Mouse (Mus musculus): ENCODE measurements around the gene Rnase13. TPM values are rescaled to one million over a fixed set of nuclear protein-coding genes. Genes with fewer than 3 reads are reported as not detected.
"Not testable (repeated sequence)": the region's sequence is repeated elsewhere in the genome, so short reads cannot be mapped to it uniquely, and the experiment has no call there.

Rnase13 gene
- total RNA-seq (2015) (not detected in 2 replicates), total RNA-seq (2017) (not detected in 2 replicates)

DNA sequence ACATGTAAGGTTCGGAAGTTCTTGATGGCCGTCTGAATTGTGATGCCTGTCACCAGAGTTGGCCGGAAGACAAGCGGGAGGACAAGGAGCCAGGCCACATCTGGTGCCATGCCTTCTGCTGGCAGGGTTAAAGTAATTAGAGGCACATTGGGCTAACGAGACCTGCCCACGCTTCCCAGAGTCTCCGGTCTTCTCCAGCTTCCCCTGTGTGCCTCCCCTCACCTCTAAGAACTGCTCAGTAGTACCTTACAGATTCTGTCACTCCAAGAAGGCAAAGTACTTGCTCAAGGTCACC lies at the start of gene Rnase13:
Rnase13 (minus strand) TSS at position 203 of the 295 bp plus-strand sequence.
- ATAC-seq (replicated peaks; ENCODE audit: poor library complexity) = no peak

DNA sequence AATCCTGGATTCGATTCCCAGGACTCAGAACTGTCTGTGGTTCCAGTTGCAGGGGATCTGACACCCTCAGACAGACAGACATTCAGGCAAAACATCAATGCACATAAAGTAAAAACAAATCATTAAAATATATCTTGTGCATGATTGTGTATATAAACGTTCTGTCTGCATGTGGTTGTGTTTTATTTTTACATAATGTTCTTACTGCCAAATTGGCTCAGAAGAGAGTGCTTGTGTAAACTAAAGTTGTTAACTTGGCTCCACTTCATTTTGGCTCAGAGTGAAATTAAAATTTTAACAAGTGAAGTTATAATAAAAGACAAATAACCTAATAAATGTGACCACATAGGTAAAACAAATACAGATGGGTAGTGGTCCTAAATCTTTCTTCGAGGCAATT lies 44.8 kb upstream of the Rnase13 start:
- ATAC-seq (replicated peaks; ENCODE audit: poor library complexity) = no peak

- no peak for ATAC-seq (replicated peaks; ENCODE audit: poor library complexity)
These were observed 37.7 kb upstream of the Rnase13 start for GRCm38 (mm10) chr14:51960316-51960715.

DNA sequence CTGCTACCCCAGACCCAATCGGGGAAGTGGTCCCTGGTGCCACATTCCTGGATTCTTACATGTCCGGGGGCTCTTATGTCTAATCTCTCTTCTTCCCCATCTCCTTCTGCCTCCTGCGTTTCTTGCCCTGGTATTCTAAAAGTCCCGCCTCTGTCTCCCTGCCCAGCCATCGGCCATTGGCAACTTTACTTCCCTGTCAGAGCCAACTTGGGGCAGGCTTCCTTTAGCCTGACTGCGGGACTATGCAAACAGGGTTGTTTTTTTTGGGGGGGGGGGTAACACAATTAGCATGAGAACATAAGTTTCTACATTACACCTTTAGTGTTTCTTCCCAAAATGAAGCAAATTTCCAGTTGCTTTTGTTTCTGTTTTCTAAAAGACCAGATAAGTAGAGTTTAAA lies 20.8 kb upstream of the Rnase13 start:
- ATAC-seq (replicated peaks; ENCODE audit: poor library complexity) = no peak

DNA sequence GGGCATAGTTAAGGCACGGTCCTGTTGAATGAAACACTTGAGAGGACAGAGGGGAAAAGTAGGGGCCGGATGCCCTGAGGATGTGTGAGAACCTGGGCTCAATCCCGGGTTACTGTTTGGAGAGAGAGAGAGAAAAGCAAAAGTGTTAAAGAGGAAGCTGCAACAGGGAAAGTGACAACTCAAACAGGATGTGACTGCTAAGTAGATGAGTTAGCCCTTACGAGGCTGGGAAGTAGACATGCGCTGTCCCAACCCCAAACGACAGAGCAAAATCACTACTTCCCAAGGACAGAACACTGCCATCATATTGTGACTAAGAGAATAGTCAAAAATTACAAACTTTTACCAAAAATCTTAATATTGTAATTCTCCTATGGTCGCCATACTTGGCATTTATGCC lies 19.7 kb upstream of the Rnase13 start:
- peak; percentile 78 for ATAC-seq (replicated peaks; ENCODE audit: poor library complexity)

- no peak for ATAC-seq (replicated peaks; ENCODE audit: poor library complexity)
These were observed 19.0 kb upstream of the Rnase13 start for GRCm38 (mm10) chr14:51941577-51941976.

- ATAC-seq (replicated peaks; ENCODE audit: poor library complexity) = peak; percentile 79
These were observed 18.5 kb upstream of the Rnase13 start for GRCm38 (mm10) chr14:51940944-51941560.

DNA sequence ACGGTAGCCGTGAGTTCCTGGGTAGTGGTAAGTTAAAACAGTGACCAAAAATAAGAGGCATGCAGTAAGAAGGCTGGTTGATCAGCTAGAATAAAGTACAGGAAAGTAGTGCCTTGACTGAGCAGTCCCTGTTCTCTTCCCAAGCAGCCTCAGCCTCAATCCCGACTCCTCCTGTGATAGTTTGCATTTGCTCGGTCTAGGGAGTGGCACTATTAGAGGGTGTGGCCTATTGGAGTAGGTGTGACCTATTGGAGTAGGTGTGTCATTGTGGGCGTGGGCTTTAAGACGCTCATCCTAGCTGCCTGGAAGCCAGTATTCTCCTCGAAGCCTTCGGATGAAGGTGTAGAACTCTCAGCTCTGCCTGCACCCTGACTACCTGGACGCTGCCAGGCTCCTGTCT lies 16.4 kb upstream of the Rnase13 start:
- no peak for ATAC-seq (replicated peaks; ENCODE audit: poor library complexity)

DNA sequence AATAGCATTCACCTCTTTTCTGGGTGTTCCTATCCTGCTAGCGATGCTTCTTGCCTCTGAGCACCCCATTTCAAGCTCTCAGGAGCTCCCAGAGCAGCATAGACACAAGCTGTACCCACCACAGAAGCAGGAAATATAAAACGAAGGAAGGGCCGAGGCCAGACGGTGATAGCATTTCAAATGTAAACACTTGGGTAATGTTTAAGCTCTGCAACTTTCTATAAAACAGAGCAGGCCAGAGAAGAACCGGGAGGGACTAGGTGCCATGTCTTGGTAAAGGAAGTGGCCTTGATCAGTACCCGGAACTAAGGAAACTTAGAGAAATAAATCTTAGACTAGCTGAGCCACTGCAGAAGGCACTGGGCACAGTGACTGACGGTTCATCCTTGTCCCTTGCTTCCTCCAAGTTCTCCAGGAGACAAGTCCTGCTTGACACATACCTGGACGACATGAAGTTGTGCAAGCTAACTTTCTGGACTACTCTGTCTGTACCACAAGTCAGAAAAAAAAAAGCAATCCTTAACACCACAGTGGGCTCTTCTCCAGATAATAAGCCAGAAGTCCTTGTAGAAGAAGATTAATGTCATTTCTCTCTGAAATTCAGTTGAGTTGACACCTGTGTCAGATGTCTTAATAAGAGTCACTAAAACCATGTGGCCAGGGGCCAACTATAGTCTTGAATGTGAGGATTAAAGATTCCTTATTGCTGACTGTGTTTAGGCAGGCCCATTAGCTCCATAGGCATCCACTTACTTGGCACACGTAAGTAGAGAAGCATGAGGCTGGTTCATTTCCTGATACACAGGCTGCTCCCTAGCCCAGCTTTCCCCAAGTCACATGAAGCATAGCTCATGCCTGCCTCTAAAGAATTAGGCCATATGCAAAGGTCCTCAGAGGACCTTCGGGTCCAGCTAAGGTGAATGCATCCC lies 9.8 kb upstream of the Rnase13 start:
- ATAC-seq (replicated peaks; ENCODE audit: poor library complexity) = no peak

GRCm38 (mm10) chr14:51930824-51931223 lies 8.3 kb upstream of the Rnase13 start:
- peak; percentile 96 for ATAC-seq (replicated peaks; ENCODE audit: poor library complexity)

GRCm38 (mm10) chr14:51929968-51930367 lies 7.4 kb upstream of the Rnase13 start:
- no peak for ATAC-seq (replicated peaks; ENCODE audit: poor library complexity)

GRCm38 (mm10) chr14:51929309-51929943 lies 6.9 kb upstream of the Rnase13 start:
- ATAC-seq (replicated peaks; ENCODE audit: poor library complexity) = no peak

DNA sequence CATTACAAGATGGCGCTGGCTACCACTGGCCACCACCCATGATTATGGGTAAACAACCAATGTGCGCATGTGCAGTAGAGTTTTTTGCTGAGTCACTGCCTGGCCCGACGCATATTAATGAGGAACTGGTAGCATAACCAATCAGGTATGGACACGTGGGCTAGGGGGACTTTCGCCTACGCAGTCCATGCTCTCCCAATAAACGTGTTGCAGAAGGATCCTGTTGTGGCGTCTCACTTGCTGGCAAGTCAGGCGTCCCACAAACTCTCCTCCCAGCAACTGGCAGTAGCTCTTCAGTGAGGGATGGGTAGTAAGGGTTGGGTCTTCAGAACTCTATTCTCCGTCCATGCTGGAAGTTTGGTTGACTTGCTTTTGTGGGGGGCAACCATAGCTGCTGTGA lies 4.4 kb upstream of the Rnase13 start:
- ATAC-seq (replicated peaks; ENCODE audit: poor library complexity) = not testable (repeated sequence)

- ATAC-seq (replicated peaks; ENCODE audit: poor library complexity) = no peak
These were observed 919 bp upstream of the Rnase13 start for GRCm38 (mm10) chr14:51923492-51923891.

GRCm38 (mm10) chr14:51922910-51923309 lies 337 bp upstream of the Rnase13 start:
- ATAC-seq (replicated peaks; ENCODE audit: poor library complexity) = no peak

- ATAC-seq (replicated peaks; ENCODE audit: poor library complexity) = no peak
These were observed 608 bp downstream of the Rnase13 start for GRCm38 (mm10) chr14:51921759-51922570.

GRCm38 (mm10) chr14:51918966-51919365 lies 3.6 kb downstream of the Rnase13 start:
- no peak for ATAC-seq (replicated peaks; ENCODE audit: poor library complexity)

GRCm38 (mm10) chr14:51918125-51918524 lies 4.4 kb downstream of the Rnase13 start, which contains the start of gene Tppp2:
TSS of gene Tppp2 (plus strand) at chr14:51918425.
- no peak for ATAC-seq (replicated peaks; ENCODE audit: poor library complexity)

DNA sequence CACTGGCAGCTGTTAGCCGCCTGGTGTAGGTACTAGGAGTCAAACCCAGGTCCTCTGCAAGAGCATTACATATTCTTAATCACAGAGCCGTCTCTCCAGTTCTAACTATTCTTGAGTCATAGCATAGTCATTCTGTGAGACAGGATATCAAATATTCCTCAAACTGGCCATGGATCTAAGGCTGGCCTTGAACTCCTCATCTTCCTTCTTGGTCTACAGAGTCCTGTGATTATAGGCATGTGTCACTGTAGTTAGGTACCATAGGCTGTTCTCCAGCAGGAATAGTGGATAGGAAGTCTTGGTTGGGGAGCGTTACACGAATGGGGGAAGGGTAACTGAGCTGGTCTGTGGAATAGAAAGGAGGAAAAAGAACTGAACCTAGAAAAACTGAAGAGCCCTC lies 6.0 kb downstream of the Rnase13 start:
- no peak for ATAC-seq (replicated peaks; ENCODE audit: poor library complexity)

DNA sequence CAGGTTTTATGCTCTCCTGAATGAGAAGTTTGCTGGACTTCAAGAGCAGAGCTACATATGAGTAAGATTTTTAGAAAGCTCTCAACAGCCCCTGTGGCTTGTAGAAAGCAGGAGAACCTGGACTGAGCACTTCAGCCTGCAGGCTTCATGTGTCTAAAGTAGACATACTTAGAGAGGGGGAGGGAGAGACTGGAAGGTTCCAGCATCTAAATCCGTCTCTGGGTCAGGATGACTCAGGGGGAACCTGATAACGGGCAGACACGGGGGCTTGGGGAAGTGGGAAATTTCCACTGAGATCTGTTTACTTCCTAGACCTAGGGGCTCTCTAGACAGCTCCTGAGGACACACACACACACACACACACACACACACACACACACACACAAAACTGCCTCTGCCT lies 7.5 kb downstream of the Rnase13 start:
- ATAC-seq (replicated peaks; ENCODE audit: poor library complexity) = 0 out of 2 replicates have a peak, but pooled peaks have one; percentile 12
